Mouse (Mus musculus) embryo, embryonic 11.5 days (tissue): ENCODE data around the gene B4galt2.

Experiments used
- DNase-seq: peaks from one replicate; pipeline ENCODE4 v3.0.0-alpha.2; 2012; ENCODE audit warnings: low read depth, low spot score

Gene B4galt2

GRCm38 (mm10) chr4:117835531-117836111, 47.7 kb downstream of the B4galt2 start:
- peak; percentile 27 for DNase-seq

- peak; percentile 69 for DNase-seq
Measured at GRCm38 (mm10) chr4:117834845-117835530, 48.3 kb downstream of the B4galt2 start.

GRCm38 (mm10) chr4:117834457-117834844, 48.8 kb downstream of the B4galt2 start, which contains the start of gene Slc6a9:
Gene Slc6a9 (plus strand): TSS chr4:117834506.
- DNase-seq, result no peak

- DNase-seq, result no peak
Measured at GRCm38 (mm10) chr4:117831920-117832691, 51.2 kb downstream of the B4galt2 start.

GRCm38 (mm10) chr4:117831499-117831898, 51.8 kb downstream of the B4galt2 start:
- DNase-seq, result no peak

- DNase-seq, result no peak
Measured at GRCm38 (mm10) chr4:117830801-117831200, 52.5 kb downstream of the B4galt2 start.

- no peak for DNase-seq
Measured at GRCm38 (mm10) chr4:117830124-117830551, 53.1 kb downstream of the B4galt2 start.

- DNase-seq, result peak; percentile 51
Measured at GRCm38 (mm10) chr4:117829260-117830123, 53.8 kb downstream of the B4galt2 start.

- no peak for DNase-seq
Measured at GRCm38 (mm10) chr4:117828572-117829145, 54.6 kb downstream of the B4galt2 start.
